Mouse (Mus musculus): ENCODE results near the gene Tbc1d10a. TPM values are rescaled to one million over a fixed set of nuclear protein-coding genes. Genes with fewer than 3 reads are reported as not detected.
A peak's percentile ranks its signal among the peaks of the same experiment; 100 is the strongest.

Gene Tbc1d10a
- polyA plus RNA-seq, 1 experiment from 2014 or later: 50.9 TPM

DNA sequence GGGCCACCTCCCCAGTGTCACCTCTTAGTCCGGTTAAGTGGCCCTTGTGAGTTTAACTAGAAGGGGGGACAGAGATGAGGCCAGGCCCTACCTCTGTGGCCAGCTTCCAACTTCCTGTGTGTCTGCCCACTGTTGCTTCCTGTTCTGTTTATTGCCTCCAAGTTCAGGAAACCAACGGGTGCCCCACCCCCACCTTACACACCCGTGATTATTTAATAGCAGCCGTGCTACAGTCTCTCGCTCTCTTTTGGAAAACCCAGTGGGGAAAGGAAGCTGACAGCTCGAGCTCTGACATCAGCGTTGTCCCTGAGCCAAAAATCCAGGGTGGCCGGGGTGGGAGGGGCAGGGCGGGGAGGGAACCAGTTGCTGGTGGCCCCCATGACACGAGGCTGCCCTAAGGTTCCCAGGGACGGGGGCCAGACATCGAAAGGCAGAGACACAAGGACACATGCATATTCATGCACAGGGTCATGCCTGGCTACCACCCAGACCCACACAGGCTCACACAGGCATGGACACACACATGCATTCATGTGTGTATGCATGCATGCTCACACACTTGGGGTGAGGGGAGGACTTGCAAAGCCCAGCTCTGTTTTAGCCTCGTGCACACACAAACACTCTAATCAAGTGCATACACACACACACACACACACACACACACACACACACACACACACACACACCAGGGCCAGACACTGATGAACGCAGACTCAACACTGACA is 74.0 kb downstream of the Tbc1d10a start:
- no peaks in the 10 kb centered on the region for H3K27me3 ChIP-seq
- DNase-seq (ENCODE audit: low read depth, low spot score) (no peak), ATAC-seq (no peak)
- CTCF ChIA-PET: interaction anchor here (0.7 to 6.2 kb wide), 14 partner anchors 10 to 165 kb away, joined by 3 to 65 read pairs (median 6); no protein-coding TSS in a partner anchor
- in situ Hi-C loops (cut with MboI; ENCODE audit: low pct_unique_long_range_greater_than_20kb): loop anchor here (5.0 kb wide), 1 partner anchor 37 kb away; no protein-coding TSS in a partner anchor
- no peak for TF ChIP-seq CTCF (IDR thresholded peaks at IDR 0.05)
- POLR2A ChIA-PET: interaction anchor here (0.6 to 4.0 kb wide), 6 partner anchors 31 to 462 kb away, joined by 3 to 24 read pairs (median 4); no protein-coding TSS in a partner anchor

DNA sequence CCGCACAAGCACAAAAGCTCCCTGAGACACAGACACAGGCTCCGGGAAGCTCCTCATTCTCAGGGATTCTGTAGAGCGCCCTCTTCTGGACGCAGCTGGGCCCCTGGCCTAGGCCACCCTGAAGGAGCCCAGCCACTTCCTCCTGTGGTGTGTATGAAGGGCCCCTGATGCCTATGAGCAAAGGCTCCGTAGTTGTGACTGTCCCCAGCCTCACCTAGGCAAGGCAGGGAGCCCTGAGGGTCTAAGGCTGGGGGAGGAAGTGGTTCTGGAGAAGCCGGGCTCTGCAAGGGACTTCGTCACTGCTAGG is 74.6 kb downstream of the Tbc1d10a start:
- ATAC-seq: peak; percentile 24
- no peak for TF ChIP-seq CTCF (IDR thresholded peaks at IDR 0.05)
- no peaks in the 10 kb centered on the region for H3K27me3 ChIP-seq
- DNase-seq (ENCODE audit: low read depth, low spot score): no peak
- POLR2A ChIA-PET: interaction anchor here (0.6 to 4.0 kb wide), 5 partner anchors 31 to 461 kb away, joined by 3 to 24 read pairs (median 4); no protein-coding TSS in a partner anchor
- CTCF ChIA-PET: interaction anchor here (0.7 to 6.2 kb wide), 10 partner anchors 9 to 165 kb away, joined by 3 to 65 read pairs (median 6); no protein-coding TSS in a partner anchor
- in situ Hi-C loops (cut with MboI; ENCODE audit: low pct_unique_long_range_greater_than_20kb): loop anchor here (5.0 kb wide), 1 partner anchor 36 kb away; no protein-coding TSS in a partner anchor

DNA sequence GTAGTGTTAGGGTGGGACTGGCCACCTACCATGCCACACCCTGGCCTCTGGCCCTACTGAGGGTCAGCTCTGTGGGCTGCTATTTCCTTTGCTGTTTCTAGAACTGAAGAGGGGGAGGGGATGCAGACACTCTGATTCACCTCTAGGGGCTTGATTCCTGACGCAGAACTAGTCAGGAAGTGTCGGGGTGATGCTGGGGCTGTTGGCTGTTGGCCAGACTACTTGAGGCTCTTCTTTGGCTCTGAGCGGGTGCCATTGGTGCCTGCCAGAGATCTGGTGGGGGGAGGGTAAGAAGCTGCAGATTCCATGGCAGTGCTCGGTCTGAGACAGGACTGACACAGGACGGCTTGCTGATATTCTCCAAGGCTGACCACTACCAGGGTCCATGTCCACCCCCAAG is 75.4 kb downstream of the Tbc1d10a start:
- DNase-seq (ENCODE audit: low read depth, low spot score): no peak
- ChIA-PET POLR2A (interaction anchor here (1.0 to 4.0 kb wide), 7 partner anchors 30 to 56 kb away, joined by 3 to 24 read pairs (median 4); no protein-coding TSS in a partner anchor), CTCF (interaction anchor here (1.3 to 6.2 kb wide), 8 partner anchors 8 to 164 kb away, joined by 3 to 65 read pairs (median 10); no protein-coding TSS in a partner anchor)
- H3K27me3 ChIP-seq: no peaks in the 10 kb centered on the region
- in situ Hi-C loops (cut with MboI; ENCODE audit: low pct_unique_long_range_greater_than_20kb): loop anchor here (5.0 kb wide), 1 partner anchor 35 kb away; no protein-coding TSS in a partner anchor
- no peak for TF ChIP-seq CTCF (IDR thresholded peaks at IDR 0.05)
- ATAC-seq: no peak

DNA sequence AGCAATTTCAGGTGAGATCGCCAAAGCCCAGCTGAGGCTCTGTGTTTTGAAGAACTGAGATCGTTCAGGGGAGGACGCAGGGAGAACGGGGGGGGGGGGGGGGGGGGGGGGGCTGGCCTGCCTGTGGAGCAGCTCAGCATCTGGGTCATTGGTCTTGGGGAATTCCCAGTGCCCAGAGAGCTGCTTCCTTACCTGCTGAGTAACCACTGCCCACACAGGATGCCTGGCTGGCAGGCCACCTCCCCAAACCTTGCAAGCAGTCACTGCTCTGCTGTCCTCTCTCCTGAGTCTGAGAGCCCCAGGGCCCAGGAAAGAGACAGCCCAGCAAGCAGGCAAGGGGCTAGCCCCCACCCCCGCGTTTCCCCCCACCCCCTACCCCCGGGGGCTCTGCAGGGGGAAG is 76.3 kb downstream of the Tbc1d10a start:
- ChIA-PET CTCF (interaction anchor here (0.6 to 6.2 kb wide), 8 partner anchors 32 to 164 kb away, joined by 3 to 52 read pairs (median 4); no protein-coding TSS in a partner anchor), POLR2A (interaction anchor here (0.6 to 4.0 kb wide), 5 partner anchors 34 to 553 kb away, joined by 3 to 24 read pairs (median 6); no protein-coding TSS in a partner anchor)
- ATAC-seq (peak; percentile 56), DNase-seq (ENCODE audit: low read depth, low spot score) (no peak)
- TF ChIP-seq CTCF (IDR thresholded peaks at IDR 0.05): no peak
- H3K27me3 ChIP-seq: no peaks in the 10 kb centered on the region
- in situ Hi-C loops (cut with MboI; ENCODE audit: low pct_unique_long_range_greater_than_20kb): loop anchor here (5.0 kb wide), 1 partner anchor 34 kb away; no protein-coding TSS in a partner anchor

DNA sequence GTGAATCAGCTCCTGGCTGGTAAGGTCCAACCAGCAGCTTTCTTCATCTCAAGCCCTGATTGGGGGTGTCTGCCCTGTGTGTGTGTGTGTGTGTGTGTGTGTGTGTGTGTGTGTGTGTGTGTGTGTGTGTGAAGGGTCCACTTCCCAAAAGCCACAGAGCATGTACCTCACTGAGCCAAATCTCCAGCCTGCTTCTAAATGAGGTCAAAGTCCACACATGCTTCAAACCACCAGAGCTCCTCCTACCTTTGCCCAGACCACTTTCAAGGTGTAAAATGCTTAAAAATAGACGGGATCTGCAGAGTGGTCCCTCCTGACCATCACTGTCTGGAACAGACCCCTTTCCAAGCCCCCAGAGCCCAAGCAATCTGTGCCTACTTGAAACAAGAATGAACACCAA is 76.7 kb downstream of the Tbc1d10a start:
- peak; percentile 19 for ATAC-seq
- no peak for TF ChIP-seq CTCF (IDR thresholded peaks at IDR 0.05)
- ChIA-PET POLR2A (interaction anchor here (0.6 to 4.0 kb wide), 4 partner anchors 33 to 552 kb away, joined by 3 to 24 read pairs (median 8); no protein-coding TSS in a partner anchor), CTCF (interaction anchor here (0.6 to 6.2 kb wide), 8 partner anchors 31 to 163 kb away, joined by 3 to 52 read pairs (median 4); no protein-coding TSS in a partner anchor)
- no peak for DNase-seq (ENCODE audit: low read depth, low spot score)
- H3K27me3 ChIP-seq: no peaks in the 10 kb centered on the region
- in situ Hi-C loops (cut with MboI; ENCODE audit: low pct_unique_long_range_greater_than_20kb): loop anchor here (5.0 kb wide), 1 partner anchor 34 kb away; no protein-coding TSS in a partner anchor

DNA sequence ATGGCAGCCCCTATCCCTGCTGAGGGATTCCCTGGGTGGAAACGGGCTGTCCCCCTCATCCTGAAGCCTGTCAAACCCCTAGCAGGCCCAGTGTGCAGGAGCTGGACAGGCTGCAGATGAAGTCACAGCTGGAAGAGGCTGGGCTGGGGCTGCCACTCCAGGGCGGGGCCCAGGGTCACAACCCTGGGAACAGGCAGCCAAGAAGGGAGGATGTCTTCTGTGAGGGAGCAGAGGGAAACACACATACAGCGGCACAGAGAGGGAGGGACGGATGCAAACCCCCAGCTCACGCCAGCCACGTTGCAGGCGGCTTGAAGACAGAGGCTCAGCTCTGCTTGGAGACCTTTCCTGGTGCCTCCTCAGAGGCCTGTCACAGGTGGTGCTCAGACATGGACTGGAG is 77.5 kb downstream of the Tbc1d10a start:
- DNase-seq (ENCODE audit: low read depth, low spot score) (no peak), ATAC-seq (no peak)
- ChIA-PET CTCF (interaction anchor here (0.9 to 6.2 kb wide), 2 partner anchors 34 to 47 kb away, joined by 3 to 52 read pairs; no protein-coding TSS in a partner anchor), POLR2A (interaction anchor here (0.6 to 4.0 kb wide), 3 partner anchors 33 to 113 kb away, joined by 3 to 24 read pairs (median 6); no protein-coding TSS in a partner anchor)
- no peak for TF ChIP-seq CTCF (IDR thresholded peaks at IDR 0.05)
- in situ Hi-C loops (cut with MboI; ENCODE audit: low pct_unique_long_range_greater_than_20kb): loop anchor here (5.0 kb wide), 1 partner anchor 33 kb away; no protein-coding TSS in a partner anchor
- H3K27me3 ChIP-seq: no peaks in the 10 kb centered on the region

Other genes starting within 250 kb of the Tbc1d10a start
- gene Pes1, start 222.8 kb upstream of the Tbc1d10a start, polyA plus RNA-seq (2021): 86.4 TPM
- gene 4930556J24Rik, start 210.0 kb upstream of the Tbc1d10a start, polyA plus RNA-seq (2021): 0.15 TPM
- gene Gal3st1, start 203.2 kb upstream of the Tbc1d10a start, polyA plus RNA-seq (2021): 10.0 TPM
- gene Sec14l4, start 155.3 kb upstream of the Tbc1d10a start, polyA plus RNA-seq (2021): not detected
- gene Sec14l3, start 121.9 kb upstream of the Tbc1d10a start, polyA plus RNA-seq (2021): not detected
- 15.1 TPM for gene Mtfp1, start 91.3 kb upstream of the Tbc1d10a start, polyA plus RNA-seq (2021)
- 23.6 TPM for gene Sec14l2, start 63.4 kb upstream of the Tbc1d10a start, polyA plus RNA-seq (2021)
- gene Rnf215, start 51.6 kb upstream of the Tbc1d10a start, polyA plus RNA-seq (2021): 31.8 TPM
- 17.3 TPM for gene Ccdc157, start 26.5 kb upstream of the Tbc1d10a start, polyA plus RNA-seq (2021)
- gene Sf3a1, start 26.4 kb upstream of the Tbc1d10a start, polyA plus RNA-seq (2021): 45.2 TPM
- 0.35 TPM for gene Castor1, start 31.4 kb downstream of the Tbc1d10a start, polyA plus RNA-seq (2021)
- not detected for gene Osm, start 49.6 kb downstream of the Tbc1d10a start, polyA plus RNA-seq (2021)
- gene Lif, start 70.8 kb downstream of the Tbc1d10a start, polyA plus RNA-seq (2021): 31.3 TPM